Mouse (Mus musculus): Measurements from ENCODE around the gene Htr2a. TPM values are rescaled to one million over a fixed set of nuclear protein-coding genes. Genes with fewer than 3 reads are reported as not detected.

Gene Htr2a
- polyA plus RNA-seq, 1 experiment from 2014 or later: 5.0 TPM

- DNase-seq (ENCODE audit: low spot score) (no peak), ATAC-seq (ENCODE audit: low FRiP score) (no peak)
- WGBS: 76% methylated on average over 11 of the region's 11 CpGs
- Histone ChIP-seq H3K27me3 (ENCODE audit: control insufficient read depth, insufficient read depth, low read length) (0 out of 2 replicates have a peak, but pooled peaks cover 7% of the 10 kb centered on the region), H3K36me3 (replicated peaks; ENCODE audit: control insufficient read depth, insufficient read depth) (no peaks in the 10 kb centered on the region), H3K4me2 (replicated peaks) (no peak overlapping the region), H3K27ac (no peak overlapping the region), H3K4me3 (replicated peaks; ENCODE audit: low read length) (no peak overlapping the region), H3K9ac (no peak overlapping the region), H3K4me1 (replicated peaks; ENCODE audit: control insufficient read depth, insufficient read depth, low read length) (no peaks in the 10 kb centered on the region; the same call in 1 of the 2 replicates), H3K9me3 (ENCODE audit: control insufficient read depth, low read length) (no peaks in the 10 kb centered on the region)
Observed at GRCm38 (mm10) chr14:74646107-74646793, 5.6 kb downstream of the Htr2a start.

GRCm38 (mm10) chr14:74650001-74650400 is 9.4 kb downstream of the Htr2a start:
- 83% methylated on average over 6 of the region's 6 CpGs for WGBS
- H3K4me3 ChIP-seq (replicated peaks; ENCODE audit: low read length): no peak overlapping the region
- no peak overlapping the region for H3K27ac ChIP-seq
- no peaks in the 10 kb centered on the region for H3K36me3 ChIP-seq (replicated peaks; ENCODE audit: control insufficient read depth, insufficient read depth)
- no peaks in the 10 kb centered on the region for H3K9me3 ChIP-seq (ENCODE audit: control insufficient read depth, low read length)
- DNase-seq (ENCODE audit: low spot score) (no peak), ATAC-seq (ENCODE audit: low FRiP score) (no peak)
- H3K4me2 ChIP-seq (replicated peaks): no peak overlapping the region
- H3K27me3 ChIP-seq (ENCODE audit: control insufficient read depth, insufficient read depth, low read length): no peaks in the 10 kb centered on the region
- no peaks in the 10 kb centered on the region for H3K4me1 ChIP-seq (replicated peaks; ENCODE audit: control insufficient read depth, insufficient read depth, low read length)
- no peak overlapping the region for H3K9ac ChIP-seq

GRCm38 (mm10) chr14:74651678-74652077 is 11.0 kb downstream of the Htr2a start:
- no peaks in the 10 kb centered on the region for H3K27me3 ChIP-seq (ENCODE audit: control insufficient read depth, insufficient read depth, low read length)
- no peak overlapping the region for H3K27ac ChIP-seq
- DNase-seq (ENCODE audit: low spot score) (no peak), ATAC-seq (ENCODE audit: low FRiP score) (no peak)
- no peak overlapping the region for H3K4me3 ChIP-seq (replicated peaks; ENCODE audit: low read length)
- H3K4me1 ChIP-seq (replicated peaks; ENCODE audit: control insufficient read depth, insufficient read depth, low read length): no peaks in the 10 kb centered on the region
- no peak overlapping the region for H3K4me2 ChIP-seq (replicated peaks)
- H3K9me3 ChIP-seq (ENCODE audit: control insufficient read depth, low read length): no peaks in the 10 kb centered on the region
- H3K9ac ChIP-seq: no peak overlapping the region
- WGBS: 91% methylated on average over 4 of the region's 4 CpGs
- no peaks in the 10 kb centered on the region for H3K36me3 ChIP-seq (replicated peaks; ENCODE audit: control insufficient read depth, insufficient read depth)

- no peak overlapping the region for H3K9ac ChIP-seq
- no peak for ATAC-seq (ENCODE audit: low FRiP score)
Observed at GRCm38 (mm10) chr14:74657227-74657626, 16.6 kb downstream of the Htr2a start.

GRCm38 (mm10) chr14:74659411-74659841 is 18.8 kb downstream of the Htr2a start:
- ATAC-seq (ENCODE audit: low FRiP score): no peak
- H3K9me3 ChIP-seq (ENCODE audit: control insufficient read depth, low read length): no peaks in the 10 kb centered on the region
- H3K9ac ChIP-seq: no peak overlapping the region
- H3K27me3 ChIP-seq (ENCODE audit: control insufficient read depth, insufficient read depth, low read length): no peaks in the 10 kb centered on the region
- 83% methylated on average over 8 of the region's 8 CpGs for WGBS
- no peak overlapping the region for H3K27ac ChIP-seq
- no peak overlapping the region for H3K4me2 ChIP-seq (replicated peaks)
- no peaks in the 10 kb centered on the region for H3K4me1 ChIP-seq (replicated peaks; ENCODE audit: control insufficient read depth, insufficient read depth, low read length)
- H3K4me3 ChIP-seq (replicated peaks; ENCODE audit: low read length): no peak overlapping the region
- no peak for DNase-seq (ENCODE audit: low spot score)
- no peaks in the 10 kb centered on the region for H3K36me3 ChIP-seq (replicated peaks; ENCODE audit: control insufficient read depth, insufficient read depth)

More at GRCm38 (mm10) chr14:74657227-74657626, 16.6 kb downstream of the Htr2a start:
- no peak overlapping the region for H3K27ac ChIP-seq
- 89% methylated on average over 7 of the region's 7 CpGs for WGBS
- no peaks in the 10 kb centered on the region for H3K27me3 ChIP-seq (ENCODE audit: control insufficient read depth, insufficient read depth, low read length)
- H3K4me2 ChIP-seq (replicated peaks): no peak overlapping the region
- H3K9me3 ChIP-seq (ENCODE audit: control insufficient read depth, low read length): no peaks in the 10 kb centered on the region
- no peak for DNase-seq (ENCODE audit: low spot score)
- H3K36me3 ChIP-seq (replicated peaks; ENCODE audit: control insufficient read depth, insufficient read depth): no peaks in the 10 kb centered on the region
- H3K4me3 ChIP-seq (replicated peaks; ENCODE audit: low read length): no peak overlapping the region
- H3K4me1 ChIP-seq (replicated peaks; ENCODE audit: control insufficient read depth, insufficient read depth, low read length): no peaks in the 10 kb centered on the region

GRCm38 (mm10) chr14:74672137-74673019 is 31.7 kb downstream of the Htr2a start:
- 74% methylated on average over 10 of the region's 10 CpGs for WGBS
- Histone ChIP-seq H3K9me3 (ENCODE audit: control insufficient read depth, low read length) (no peaks in the 10 kb centered on the region), H3K36me3 (replicated peaks; ENCODE audit: control insufficient read depth, insufficient read depth) (no peaks in the 10 kb centered on the region), H3K9ac (no peak overlapping the region), H3K4me2 (replicated peaks) (no peak overlapping the region), H3K4me1 (replicated peaks; ENCODE audit: control insufficient read depth, insufficient read depth, low read length) (no peaks in the 10 kb centered on the region), H3K27ac (no peak overlapping the region), H3K4me3 (replicated peaks; ENCODE audit: low read length) (no peak overlapping the region), H3K27me3 (ENCODE audit: control insufficient read depth, insufficient read depth, low read length) (no peaks in the 10 kb centered on the region)
- DNase-seq (ENCODE audit: low spot score) (no peak), ATAC-seq (ENCODE audit: low FRiP score) (no peak)

GRCm38 (mm10) chr14:74673020-74673350 is 32.3 kb downstream of the Htr2a start:
- WGBS: 80% methylated on average over 3 of the region's 3 CpGs

GRCm38 (mm10) chr14:74673584-74673983 is 32.9 kb downstream of the Htr2a start:
- Histone ChIP-seq H3K36me3 (replicated peaks; ENCODE audit: control insufficient read depth, insufficient read depth) (no peaks in the 10 kb centered on the region), H3K4me1 (replicated peaks; ENCODE audit: control insufficient read depth, insufficient read depth, low read length) (no peaks in the 10 kb centered on the region), H3K4me2 (replicated peaks) (no peak overlapping the region), H3K9me3 (ENCODE audit: control insufficient read depth, low read length) (no peaks in the 10 kb centered on the region), H3K4me3 (replicated peaks; ENCODE audit: low read length) (no peak overlapping the region), H3K9ac (no peak overlapping the region), H3K27ac (no peak overlapping the region), H3K27me3 (ENCODE audit: control insufficient read depth, insufficient read depth, low read length) (no peaks in the 10 kb centered on the region)
- DNase-seq (ENCODE audit: low spot score) (no peak), ATAC-seq (ENCODE audit: low FRiP score) (no peak)
- 78% methylated on average over 3 of the region's 3 CpGs for WGBS

More at GRCm38 (mm10) chr14:74673020-74673350, 32.3 kb downstream of the Htr2a start:
- H3K4me1 ChIP-seq (replicated peaks; ENCODE audit: control insufficient read depth, insufficient read depth, low read length): no peaks in the 10 kb centered on the region
- no peak overlapping the region for H3K27ac ChIP-seq
- no peak overlapping the region for H3K4me2 ChIP-seq (replicated peaks)
- H3K36me3 ChIP-seq (replicated peaks; ENCODE audit: control insufficient read depth, insufficient read depth): no peaks in the 10 kb centered on the region
- no peak overlapping the region for H3K9ac ChIP-seq
- no peak for ATAC-seq (ENCODE audit: low FRiP score)
- no peak for DNase-seq (ENCODE audit: low spot score)
- H3K4me3 ChIP-seq (replicated peaks; ENCODE audit: low read length): no peak overlapping the region
- H3K9me3 ChIP-seq (ENCODE audit: control insufficient read depth, low read length): no peaks in the 10 kb centered on the region
- H3K27me3 ChIP-seq (ENCODE audit: control insufficient read depth, insufficient read depth, low read length): no peaks in the 10 kb centered on the region

- no peak for DNase-seq (ENCODE audit: low spot score)
- no peaks in the 10 kb centered on the region for H3K36me3 ChIP-seq (replicated peaks; ENCODE audit: control insufficient read depth, insufficient read depth)
- no peaks in the 10 kb centered on the region for H3K4me1 ChIP-seq (replicated peaks; ENCODE audit: control insufficient read depth, insufficient read depth, low read length)
- WGBS: 91% methylated on average over 5 of the region's 5 CpGs
- no peaks in the 10 kb centered on the region for H3K27me3 ChIP-seq (ENCODE audit: control insufficient read depth, insufficient read depth, low read length)
- ATAC-seq (ENCODE audit: low FRiP score): no peak
- H3K9me3 ChIP-seq (ENCODE audit: control insufficient read depth, low read length): no peaks in the 10 kb centered on the region
- H3K9ac ChIP-seq: no peak overlapping the region
- no peak overlapping the region for H3K4me2 ChIP-seq (replicated peaks)
- no peak overlapping the region for H3K4me3 ChIP-seq (replicated peaks; ENCODE audit: low read length)
- no peak overlapping the region for H3K27ac ChIP-seq
Observed at GRCm38 (mm10) chr14:74679841-74680240, 39.2 kb downstream of the Htr2a start.

Data from hindbrain, embryonic 14.5 days (tissue).